Mouse (Mus musculus) Patski (cell line): ENCODE measurements around the gene Fam198b. TPM values are rescaled to one million over a fixed set of nuclear protein-coding genes. Genes with fewer than 3 reads are reported as not detected.

Experiments
- ATAC-seq: fragments of 100-300 bp; one replicate; pipeline ENCODE4 v1.8.0; 2021
- CTCF ChIA-PET: fragments of 350-600 bp; sonication (Branson Sonifier 250); formaldehyde crosslinking; loops from one replicate; lab custom pipeline; 2022; ENCODE audit warnings: inconsistent platforms; lab: Charles Lee
- POLR2A ChIA-PET: fragments of 350-600 bp; sonication (Branson Sonifier 250); formaldehyde crosslinking; loops from one replicate; lab custom pipeline; 2022; ENCODE audit warnings: antibody characterized with exemption, inconsistent platforms; lab: Charles Lee
- DNase-seq: peaks from one replicate; pipeline ENCODE4 v3.0.0-alpha.2; 2011; ENCODE audit warnings: low read depth, low spot score
- H3K27me3 ChIP-seq: fragments of 371-371 bp; one replicate; pipeline ENCODE4 v1.5.1; 2021
- CTCF ChIP-seq: fragments of 100-300 bp; IDR thresholded peaks from one replicate; pipeline ENCODE4 v1.5.1; 2021
- in situ Hi-C: fragments of 300-500 bp; cut with MboI; formaldehyde crosslinking; loops from 3 replicates; pipeline ENCODE4 v1.11.1; 2018; ENCODE audit warnings: low pct_unique_long_range_greater_than_20kb, mixed read lengths
- polyA plus RNA-seq: library from polyadenylated mRNA; unstranded; gene quantifications from one replicate; pipeline ENCODE4 v1.2.3, GENCODE M21; 2021

Gene Fam198b
- polyA plus RNA-seq, 1 experiment from 2014 or later, result 16.7 TPM

DNA sequence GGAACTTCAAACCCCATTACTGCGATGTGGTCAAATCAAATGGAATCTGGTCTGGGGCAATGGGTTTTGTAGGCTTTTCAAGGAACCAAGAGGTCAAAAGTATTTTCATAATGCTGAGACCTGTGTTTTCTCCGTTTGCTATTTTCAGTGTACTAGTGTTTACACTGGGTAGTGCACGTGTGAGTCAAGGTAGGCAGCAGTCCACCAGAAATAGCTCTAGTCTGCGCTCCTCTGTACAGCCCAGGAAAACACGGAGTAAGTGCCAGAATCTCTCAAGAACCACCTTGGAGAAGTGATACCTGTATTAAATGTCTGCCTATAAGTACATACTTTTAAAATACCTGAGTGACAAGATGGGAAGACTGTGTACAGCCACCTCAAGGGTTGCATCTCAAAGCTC lies 44.1 kb downstream of the Fam198b start:
- no peak for TF ChIP-seq CTCF
- ATAC-seq, result no peak

DNA sequence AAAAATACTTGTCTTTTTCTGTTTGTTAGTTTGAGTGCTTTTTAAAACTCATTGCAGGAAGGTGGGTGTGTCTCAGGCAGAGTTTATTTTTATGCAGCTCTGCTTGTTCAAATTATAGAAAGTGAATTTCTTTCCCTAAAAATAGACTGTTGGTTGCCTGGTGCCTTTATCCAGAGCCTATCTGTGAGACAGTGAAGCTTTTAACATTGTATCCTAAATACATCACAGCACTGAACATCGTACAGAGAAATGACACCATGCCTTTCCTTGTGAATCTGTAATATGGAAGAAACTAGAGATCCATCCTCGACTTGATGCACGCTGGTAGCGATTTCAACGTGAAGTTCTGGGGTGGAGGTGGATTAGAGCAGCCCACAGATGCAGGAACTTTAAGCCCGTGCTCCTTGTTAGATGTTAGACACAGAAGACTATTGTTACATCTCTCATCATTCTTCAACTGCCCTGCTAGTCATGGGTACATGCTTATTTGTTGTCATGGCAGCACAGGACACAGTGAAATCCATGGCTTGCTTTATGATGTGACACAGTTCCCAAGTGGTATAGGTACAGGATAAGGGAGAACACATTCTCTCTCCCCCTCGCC lies 45.9 kb downstream of the Fam198b start:
- DNase-seq (no peak), ATAC-seq (no peak)
- in situ Hi-C loops, result no loop called here
- ChIA-PET CTCF (interaction anchor here (1.7 kb wide), 1 partner anchor 12 kb away, joined by 4 read pairs; no protein-coding TSS in a partner anchor), POLR2A (no interaction called here)
- H3K27me3 ChIP-seq, result no peaks in the 10 kb centered on the region
- TF ChIP-seq CTCF, result no peak

More for the DNA sequence above, 44.1 kb downstream of the Fam198b start:
- DNase-seq, result no peak
- ChIA-PET POLR2A (interaction anchor here (0.6 to 0.8 kb wide), 2 partner anchors 10 to 32 kb away, joined by 3 to 4 read pairs; no protein-coding TSS in a partner anchor), CTCF (interaction anchor here (0.8 to 1.8 kb wide), 5 partner anchors 9 to 43 kb away, joined by 3 to 4 read pairs (median 4); no protein-coding TSS in a partner anchor)
- no peaks in the 10 kb centered on the region for H3K27me3 ChIP-seq
- in situ Hi-C loops, result no loop called here

DNA sequence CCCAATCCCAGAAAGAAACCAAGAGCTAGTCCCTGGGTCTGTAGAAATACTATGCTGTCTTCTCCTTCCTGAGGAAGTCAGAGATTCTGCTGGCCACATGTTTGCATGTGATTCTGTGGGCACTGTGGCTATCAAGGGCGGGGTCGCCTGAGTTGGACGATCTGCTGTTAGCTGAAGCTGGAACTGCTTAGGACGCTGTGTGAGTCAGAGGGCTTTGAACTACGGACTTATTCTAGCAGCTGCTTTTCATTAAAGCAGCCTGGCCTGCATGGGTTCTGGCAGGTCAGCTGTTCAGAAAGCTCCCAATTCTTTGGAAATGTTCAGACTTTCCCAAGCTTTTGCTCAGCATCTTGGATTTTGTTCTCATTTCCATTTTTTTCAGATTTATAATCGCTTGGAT lies 51.9 kb downstream of the Fam198b start:
- CTCF ChIA-PET, result interaction anchor here (0.9 to 2.6 kb wide), 12 partner anchors 8 to 61 kb away, joined by 3 to 12 read pairs (median 4); no protein-coding TSS in a partner anchor
- TF ChIP-seq CTCF, result no peak
- in situ Hi-C loops, result no loop called here
- POLR2A ChIA-PET, result no interaction called here
- ATAC-seq, result no peak
- H3K27me3 ChIP-seq, result no peaks in the 10 kb centered on the region
- DNase-seq, result no peak

DNA sequence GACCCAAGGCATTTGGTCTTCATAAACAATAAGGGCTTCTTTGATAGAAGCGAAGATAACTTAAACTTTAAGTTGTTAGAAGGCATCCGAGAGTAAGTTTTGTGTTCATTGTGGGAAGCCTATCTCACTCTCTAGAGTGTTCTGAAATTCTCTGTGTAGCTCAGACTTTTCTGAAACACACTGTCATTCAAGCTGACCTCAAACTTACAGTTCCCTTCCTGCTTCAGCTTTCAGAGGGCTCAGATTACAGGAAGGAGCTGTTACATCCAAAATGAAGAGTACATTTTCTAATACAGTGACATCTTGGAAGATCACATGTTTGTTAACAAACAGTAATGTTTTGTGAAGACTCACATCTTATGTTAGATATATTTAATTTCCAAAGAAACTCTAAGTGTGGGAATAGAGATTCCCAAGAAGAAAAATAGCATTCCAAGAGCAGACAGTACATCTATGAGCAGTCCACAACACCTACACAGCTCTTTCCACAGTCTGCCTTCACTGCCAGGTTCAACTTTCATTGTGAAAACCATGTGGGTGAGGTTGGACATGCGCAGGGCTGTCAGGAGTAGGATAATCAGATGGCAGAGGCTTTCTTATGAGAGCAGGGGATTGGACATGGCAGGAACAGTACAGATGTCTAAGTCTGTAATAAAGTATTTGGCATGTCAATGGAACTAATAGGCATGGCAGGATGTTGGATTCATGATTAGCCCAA lies 52.6 kb downstream of the Fam198b start:
- ATAC-seq (no peak), DNase-seq (no peak)
- in situ Hi-C loops, result no loop called here
- ChIA-PET CTCF (interaction anchor here (0.9 to 2.6 kb wide), 11 partner anchors 8 to 60 kb away, joined by 3 to 12 read pairs (median 4); no protein-coding TSS in a partner anchor), POLR2A (no interaction called here)
- H3K27me3 ChIP-seq, result no peaks in the 10 kb centered on the region
- TF ChIP-seq CTCF, result no peak

DNA sequence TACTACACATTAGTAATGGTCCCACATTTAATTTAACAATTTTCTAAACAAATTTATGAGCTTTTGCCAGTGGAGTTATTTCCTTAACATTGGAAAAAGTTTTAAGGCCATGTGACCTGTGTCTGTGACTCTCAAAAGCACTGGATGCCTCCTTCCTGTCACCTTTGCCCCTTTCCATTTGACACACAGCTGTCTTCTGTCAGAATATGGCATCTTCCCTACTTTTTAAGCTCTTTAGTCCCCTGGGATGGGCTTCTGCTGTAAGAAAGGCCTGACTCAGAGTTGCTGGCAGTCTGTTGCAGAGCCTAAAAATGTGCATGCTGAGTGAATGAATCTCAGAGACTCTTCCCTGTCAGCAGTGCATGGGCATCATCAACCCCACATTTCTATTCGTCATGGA lies 63.4 kb downstream of the Fam198b start:
- no peak for TF ChIP-seq CTCF
- ATAC-seq (no peak), DNase-seq (no peak)
- CTCF ChIA-PET, result interaction anchor here (1.1 to 1.7 kb wide), 4 partner anchors 10 to 63 kb away, joined by 3 to 4 read pairs (median 4); partner anchors contain the start of gene Fam198b
- POLR2A ChIA-PET, result interaction anchor here (0.5 to 1.0 kb wide), 3 partner anchors 27 to 1840 kb away, joined by 4 to 8 read pairs (median 4); no protein-coding TSS in a partner anchor
- in situ Hi-C loops, result no loop called here
- H3K27me3 ChIP-seq, result no peaks in the 10 kb centered on the region

DNA sequence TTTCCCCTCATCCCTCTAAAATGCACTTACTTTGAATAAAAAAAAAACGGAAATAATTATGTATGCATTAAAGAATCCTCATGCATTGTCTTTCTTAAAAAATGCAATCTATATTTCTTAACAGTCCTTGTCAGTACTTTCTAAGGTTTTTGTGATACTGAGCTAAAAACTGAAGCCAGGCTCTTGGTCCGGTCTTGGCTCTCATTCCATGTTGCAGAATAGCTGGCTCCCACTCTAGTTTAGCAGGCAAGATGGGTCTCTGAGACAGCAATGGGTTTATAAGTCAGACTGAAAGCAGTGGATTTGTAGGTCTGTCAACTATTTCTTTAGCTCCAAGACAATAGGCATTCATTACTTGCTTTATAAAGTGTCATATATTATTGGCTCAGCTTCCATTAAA lies 63.8 kb downstream of the Fam198b start:
- H3K27me3 ChIP-seq, result no peaks in the 10 kb centered on the region
- DNase-seq (no peak), ATAC-seq (no peak)
- ChIA-PET CTCF (interaction anchor here (1.1 to 1.7 kb wide), 5 partner anchors 9 to 63 kb away, joined by 3 to 4 read pairs (median 3); partner anchors contain the start of gene Fam198b), POLR2A (interaction anchor here (0.5 to 1.0 kb wide), 2 partner anchors 32 to 1840 kb away, joined by 4 to 8 read pairs; no protein-coding TSS in a partner anchor)
- TF ChIP-seq CTCF, result no peak
- in situ Hi-C loops, result no loop called here

DNA sequence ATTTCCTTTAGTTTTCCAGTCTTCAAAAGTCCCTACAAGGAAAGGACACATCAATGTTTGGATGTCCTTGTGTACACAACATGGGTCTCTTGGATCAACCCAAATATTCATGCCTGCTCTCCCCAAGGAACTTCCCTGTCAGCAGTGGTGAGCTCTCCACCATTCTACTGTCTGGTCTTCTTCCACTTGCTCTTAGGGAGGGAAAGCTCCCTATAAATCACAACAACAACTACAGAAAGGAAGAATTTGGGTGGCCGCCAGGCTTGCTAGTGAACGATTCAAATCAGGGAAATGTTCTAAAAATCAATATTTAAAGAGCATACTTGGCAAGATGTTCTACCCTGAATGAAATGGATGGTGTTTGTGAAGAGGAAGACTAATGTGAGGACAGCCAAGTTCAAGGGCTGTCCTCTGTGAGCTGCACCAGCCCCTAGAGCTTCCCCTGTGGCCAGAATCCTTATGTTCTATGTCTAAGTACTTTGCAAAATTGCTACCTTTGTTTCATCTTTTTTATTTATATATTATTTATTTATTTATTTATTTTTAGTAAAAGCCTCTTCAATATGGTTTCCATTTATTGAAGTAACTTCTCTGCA lies 68.9 kb downstream of the Fam198b start:
- in situ Hi-C loops, result no loop called here
- ChIA-PET POLR2A (interaction anchor here (0.7 to 0.9 kb wide), 3 partner anchors 15 to 1146 kb away, joined by 3 to 9 read pairs (median 8); no protein-coding TSS in a partner anchor), CTCF (interaction anchor here (1.1 to 2.5 kb wide), 5 partner anchors 11 to 21 kb away, joined by 3 to 12 read pairs (median 5); no protein-coding TSS in a partner anchor)
- no peak for TF ChIP-seq CTCF
- no peaks in the 10 kb centered on the region for H3K27me3 ChIP-seq
- no peak for ATAC-seq
- no peak for DNase-seq

DNA sequence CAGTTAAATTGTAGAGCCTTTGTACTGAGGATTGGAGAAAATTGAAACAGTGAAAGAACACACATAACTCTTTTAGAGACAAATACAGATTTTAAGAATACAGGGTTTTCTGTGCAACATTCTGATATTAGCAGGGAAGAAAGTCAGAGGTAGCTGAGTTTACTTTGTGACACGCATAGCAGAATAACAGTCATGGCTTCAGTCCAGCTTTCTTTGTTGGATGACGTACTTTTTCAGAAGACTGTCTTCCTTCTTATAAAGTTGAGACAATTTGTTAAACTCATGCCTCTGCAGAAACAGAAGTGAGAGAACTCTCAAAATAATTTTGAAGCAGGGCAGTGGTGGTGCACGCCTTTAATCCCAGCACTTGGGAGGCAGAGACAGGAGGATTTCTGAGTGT lies 70.9 kb downstream of the Fam198b start:
- ATAC-seq (no peak), DNase-seq (no peak)
- CTCF ChIA-PET, result no interaction called here
- POLR2A ChIA-PET, result no interaction called here
- in situ Hi-C loops, result no loop called here
- H3K27me3 ChIP-seq, result no peaks in the 10 kb centered on the region
- no peak for TF ChIP-seq CTCF

DNA sequence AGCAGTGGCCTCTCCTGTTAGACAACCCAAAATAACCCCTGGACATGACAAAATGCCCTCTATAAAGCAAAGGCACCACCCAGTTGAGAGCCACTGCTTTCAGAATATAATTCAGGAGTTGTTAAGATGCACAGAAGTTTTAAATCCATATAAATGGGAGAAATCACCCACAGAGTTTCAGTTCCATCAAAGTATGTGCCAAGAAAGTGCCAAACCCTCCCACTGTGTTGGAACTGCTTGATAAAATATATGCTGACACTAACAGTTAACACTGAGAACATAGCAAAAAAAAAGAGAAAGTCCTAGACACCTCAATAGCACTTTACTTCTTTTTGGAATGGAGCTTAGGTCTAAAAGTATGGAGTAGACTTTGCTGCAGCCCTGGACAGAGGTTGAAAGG lies 72.5 kb downstream of the Fam198b start:
- ChIA-PET CTCF (interaction anchor here (0.8 kb wide), 1 partner anchor 21 kb away, joined by 5 read pairs; no protein-coding TSS in a partner anchor), POLR2A (no interaction called here)
- H3K27me3 ChIP-seq, result no peaks in the 10 kb centered on the region
- ATAC-seq (no peak), DNase-seq (no peak)
- TF ChIP-seq CTCF, result no peak
- in situ Hi-C loops, result no loop called here

DNA sequence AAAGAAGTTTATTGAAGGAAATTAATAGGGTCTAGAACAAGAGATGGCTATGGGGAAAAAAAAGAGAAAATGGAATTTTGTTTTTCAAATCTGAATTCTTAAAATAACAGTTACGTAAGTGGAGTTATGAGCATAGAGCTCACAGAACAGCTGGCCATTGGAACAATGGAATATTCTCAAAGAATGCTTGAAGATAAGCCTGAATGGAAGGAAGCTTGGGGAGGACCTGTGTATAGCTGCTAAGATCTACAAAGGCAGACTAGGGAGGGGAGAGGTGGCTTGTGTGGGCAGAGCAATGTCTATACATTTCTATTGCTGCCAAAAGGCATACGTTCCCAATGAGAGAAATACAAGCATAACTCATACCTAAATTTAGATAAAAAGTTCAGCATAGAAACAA lies 73.4 kb downstream of the Fam198b start:
- TF ChIP-seq CTCF, result no peak
- ChIA-PET CTCF (interaction anchor here (0.7 to 1.3 kb wide), 3 partner anchors 9 to 45 kb away, joined by 3 to 4 read pairs (median 3); no protein-coding TSS in a partner anchor), POLR2A (no interaction called here)
- no peak for ATAC-seq
- DNase-seq, result no peak
- no peaks in the 10 kb centered on the region for H3K27me3 ChIP-seq
- in situ Hi-C loops, result no loop called here
